Mouse (Mus musculus): ENCODE data around the gene Nt5c2. TPM values are rescaled to one million over a fixed set of nuclear protein-coding genes. Genes with fewer than 3 reads are reported as not detected.
A peak's percentile ranks its signal among the peaks of the same experiment; 100 is the strongest.

Nt5c2 gene
- polyA plus RNA-seq, 1 experiment from 2014 or later, result 45.3 TPM

- DNase-seq (ENCODE audit: low spot score) (no peak), ATAC-seq (no peak)
- Histone ChIP-seq H3K9me3 (ENCODE audit: low read length) (no peaks in the 10 kb centered on the region), H3K4me3 (ENCODE audit: low read depth, low read length) (no peak overlapping the region), H3K36me3 (ENCODE audit: insufficient read depth, low read length) (no peaks in the 10 kb centered on the region), H3K9ac (replicated peaks; ENCODE audit: low read depth) (no peak overlapping the region), H3K4me2 (replicated peaks; ENCODE audit: low read depth, low read length) (no peak overlapping the region), H3K4me1 (ENCODE audit: insufficient read depth, low read depth, low read length) (no peaks in the 10 kb centered on the region; the same call in 1 of the 2 replicates), H3K27ac (ENCODE audit: low read length) (no peak overlapping the region), H3K27me3 (replicated peaks; ENCODE audit: insufficient read depth, low read length) (no peaks in the 10 kb centered on the region)
- TF ChIP-seq CTCF (IDR thresholded peaks at IDR 0.05) (no peak), EP300 (IDR thresholded peaks at IDR 0.05) (no peak)
- WGBS, result 87% methylated on average over 3 of the region's 3 CpGs
These were observed 42.8 kb downstream of the Nt5c2 start for GRCm38 (mm10) chr19:46972159-46972558.

- H3K27ac ChIP-seq (ENCODE audit: low read length), result peak overlapping the region; percentile 79
- H3K9ac ChIP-seq (replicated peaks; ENCODE audit: low read depth), result no peak overlapping the region
- H3K36me3 ChIP-seq (ENCODE audit: insufficient read depth, low read length), result no peaks in the 10 kb centered on the region
- no peaks in the 10 kb centered on the region for H3K9me3 ChIP-seq (ENCODE audit: low read length)
- ATAC-seq (peak; percentile 15; the same call in 1 of the 2 replicates), DNase-seq (ENCODE audit: low spot score) (peak; percentile 65)
- H3K4me2 ChIP-seq (replicated peaks; ENCODE audit: low read depth, low read length), result no peak overlapping the region
- H3K4me1 ChIP-seq (ENCODE audit: insufficient read depth, low read depth, low read length), result no peaks in the 10 kb centered on the region; the same call in 1 of the 2 replicates
- no peaks in the 10 kb centered on the region for H3K27me3 ChIP-seq (replicated peaks; ENCODE audit: insufficient read depth, low read length)
- H3K4me3 ChIP-seq (ENCODE audit: low read depth, low read length), result no peak overlapping the region
- WGBS, result 55% methylated on average over 9 of the region's 9 CpGs
- TF ChIP-seq EP300 (IDR thresholded peaks at IDR 0.05) (no peak), CTCF (IDR thresholded peaks at IDR 0.05) (no peak)
These were observed 43.2 kb downstream of the Nt5c2 start for GRCm38 (mm10) chr19:46971712-46972111.

- H3K9ac ChIP-seq (replicated peaks; ENCODE audit: low read depth), result no peak overlapping the region
- no peak for TF ChIP-seq CTCF (IDR thresholded peaks at IDR 0.05)
- TF ChIP-seq EP300 (IDR thresholded peaks at IDR 0.05), result no peak
- H3K4me1 ChIP-seq (ENCODE audit: insufficient read depth, low read depth, low read length), result no peaks in the 10 kb centered on the region; the same call in 1 of the 2 replicates
- no peaks in the 10 kb centered on the region for H3K27me3 ChIP-seq (replicated peaks; ENCODE audit: insufficient read depth, low read length)
- no peaks in the 10 kb centered on the region for H3K36me3 ChIP-seq (ENCODE audit: insufficient read depth, low read length)
- 63% methylated on average over 8 of the region's 8 CpGs for WGBS
- H3K4me3 ChIP-seq (ENCODE audit: low read depth, low read length), result no peak overlapping the region
- no peak overlapping the region for H3K4me2 ChIP-seq (replicated peaks; ENCODE audit: low read depth, low read length)
- no peaks in the 10 kb centered on the region for H3K9me3 ChIP-seq (ENCODE audit: low read length)
- DNase-seq (ENCODE audit: low spot score) (peak; percentile 37), ATAC-seq (no peak)
- H3K27ac ChIP-seq (ENCODE audit: low read length), result peak overlapping the region; percentile 79
These were observed 43.8 kb downstream of the Nt5c2 start for GRCm38 (mm10) chr19:46971051-46971689.

GRCm38 (mm10) chr19:46970121-46970729, 44.7 kb downstream of the Nt5c2 start:
- WGBS, result 27% methylated on average over 13 of the region's 13 CpGs
- peak overlapping the region; percentile 79 for H3K27ac ChIP-seq (ENCODE audit: low read length)
- H3K36me3 ChIP-seq (ENCODE audit: insufficient read depth, low read length), result no peaks in the 10 kb centered on the region
- peak; percentile 85 for ATAC-seq
- no peaks in the 10 kb centered on the region for H3K9me3 ChIP-seq (ENCODE audit: low read length)
- TF ChIP-seq EP300 (IDR thresholded peaks at IDR 0.05) (no peak; the same call in 1 of the 2 replicates), CTCF (IDR thresholded peaks at IDR 0.05) (no peak)
- peak overlapping the region; percentile 16; the same call in 1 of the 2 replicates for H3K9ac ChIP-seq (replicated peaks; ENCODE audit: low read depth)
- H3K4me3 ChIP-seq (ENCODE audit: low read depth, low read length), result no peak overlapping the region
- H3K27me3 ChIP-seq (replicated peaks; ENCODE audit: insufficient read depth, low read length), result no peaks in the 10 kb centered on the region
- no peaks in the 10 kb centered on the region; the same call in 1 of the 2 replicates for H3K4me1 ChIP-seq (ENCODE audit: insufficient read depth, low read depth, low read length)
- peak; percentile 87 for DNase-seq (ENCODE audit: low spot score)
- peak overlapping the region; percentile 23; the same call in 1 of the 2 replicates for H3K4me2 ChIP-seq (replicated peaks; ENCODE audit: low read depth, low read length)

GRCm38 (mm10) chr19:46969286-46969985, 45.5 kb downstream of the Nt5c2 start:
- peak overlapping the region; percentile 79 for H3K27ac ChIP-seq (ENCODE audit: low read length)
- H3K4me2 ChIP-seq (replicated peaks; ENCODE audit: low read depth, low read length), result peak overlapping the region; percentile 23; the same call in 1 of the 2 replicates
- H3K9me3 ChIP-seq (ENCODE audit: low read length), result no peaks in the 10 kb centered on the region
- DNase-seq (ENCODE audit: low spot score), result peak; percentile 93
- no peak for TF ChIP-seq CTCF (IDR thresholded peaks at IDR 0.05)
- TF ChIP-seq EP300 (IDR thresholded peaks at IDR 0.05), result peak; percentile 85
- no peak overlapping the region for H3K9ac ChIP-seq (replicated peaks; ENCODE audit: low read depth)
- WGBS, result 41% methylated on average over 22 of the region's 22 CpGs
- peak; percentile 80 for ATAC-seq
- no peaks in the 10 kb centered on the region for H3K27me3 ChIP-seq (replicated peaks; ENCODE audit: insufficient read depth, low read length)
- no peak overlapping the region for H3K4me3 ChIP-seq (ENCODE audit: low read depth, low read length)
- H3K4me1 ChIP-seq (ENCODE audit: insufficient read depth, low read depth, low read length), result no peaks in the 10 kb centered on the region; the same call in 1 of the 2 replicates
- H3K36me3 ChIP-seq (ENCODE audit: insufficient read depth, low read length), result no peaks in the 10 kb centered on the region

- DNase-seq (ENCODE audit: low spot score), result no peak
- ATAC-seq, result no peak
- TF ChIP-seq CTCF (IDR thresholded peaks at IDR 0.05) (no peak), EP300 (IDR thresholded peaks at IDR 0.05) (no peak)
- H3K27me3 ChIP-seq (replicated peaks; ENCODE audit: insufficient read depth, low read length), result no peaks in the 10 kb centered on the region
- H3K9me3 ChIP-seq (ENCODE audit: low read length), result no peaks in the 10 kb centered on the region
- H3K4me3 ChIP-seq (ENCODE audit: low read depth, low read length), result no peak overlapping the region
- H3K4me1 ChIP-seq (ENCODE audit: insufficient read depth, low read depth, low read length), result no peaks in the 10 kb centered on the region; the same call in 1 of the 2 replicates
- WGBS, result 70% methylated on average over 5 of the region's 5 CpGs
- H3K4me2 ChIP-seq (replicated peaks; ENCODE audit: low read depth, low read length), result no peak overlapping the region
- H3K9ac ChIP-seq (replicated peaks; ENCODE audit: low read depth), result no peak overlapping the region
- no peak overlapping the region for H3K27ac ChIP-seq (ENCODE audit: low read length)
- no peaks in the 10 kb centered on the region for H3K36me3 ChIP-seq (ENCODE audit: insufficient read depth, low read length)
These were observed 46.1 kb downstream of the Nt5c2 start for GRCm38 (mm10) chr19:46968833-46969232.

Data from lung, postnatal 0 days (tissue).